Mouse (Mus musculus): ENCODE results near the gene Kctd7. TPM values are rescaled to one million over a fixed set of nuclear protein-coding genes. Genes with fewer than 3 reads are reported as not detected.

Kctd7 gene
- polyA plus RNA-seq, 1 experiment = 15.6 TPM

- Histone ChIP-seq H3K4me1 (ENCODE audit: control insufficient read depth, insufficient read depth, low read length) (peaks cover 11% of the 10 kb centered on the region), H3K4me3 (ENCODE audit: control insufficient read depth, low read depth, low read length) (peak overlapping the region; percentile 37), H3K36me3 (ENCODE audit: control insufficient read depth, insufficient read depth, low read length) (peaks cover 1% of the 10 kb centered on the region), H3K27ac (ENCODE audit: control insufficient read depth, insufficient read depth, low read depth, low read length) (peak overlapping the region; percentile 12; the same call in 1 of the 2 replicates), H3K27me3 (ENCODE audit: control insufficient read depth, insufficient read depth, low read length) (no peaks in the 10 kb centered on the region)
- TF ChIP-seq POLR2A (IDR thresholded peaks at IDR 0.05; ENCODE audit: control insufficient read depth, low read depth, low read length) = no peak
- no peak for TF ChIP-seq CTCF (IDR thresholded peaks at IDR 0.05; ENCODE audit: control insufficient read depth, insufficient read depth, insufficient replicate concordance, low read depth, low read length)
These were observed 1.6 kb upstream of the Kctd7 start for GRCm38 (mm10) chr5:130143101-130143500.

GRCm38 (mm10) chr5:130143977-130144333 lies 706 bp upstream of the Kctd7 start:
- H3K27me3 ChIP-seq (ENCODE audit: control insufficient read depth, insufficient read depth, low read length) = no peaks in the 10 kb centered on the region
- peak overlapping the region; percentile 98 for H3K4me3 ChIP-seq (ENCODE audit: control insufficient read depth, low read depth, low read length)
- H3K27ac ChIP-seq (ENCODE audit: control insufficient read depth, insufficient read depth, low read depth, low read length) = peak overlapping the region; percentile 97
- TF ChIP-seq POLR2A (IDR thresholded peaks at IDR 0.05; ENCODE audit: control insufficient read depth, low read depth, low read length) (no peak), CTCF (IDR thresholded peaks at IDR 0.05; ENCODE audit: control insufficient read depth, insufficient read depth, insufficient replicate concordance, low read depth, low read length) (no peak)
- peaks cover 1% of the 10 kb centered on the region for H3K36me3 ChIP-seq (ENCODE audit: control insufficient read depth, insufficient read depth, low read length)
- H3K4me1 ChIP-seq (ENCODE audit: control insufficient read depth, insufficient read depth, low read length) = peaks cover 11% of the 10 kb centered on the region

- H3K27ac ChIP-seq (ENCODE audit: control insufficient read depth, insufficient read depth, low read depth, low read length) = no peak overlapping the region
- peaks cover 3% of the 10 kb centered on the region for H3K36me3 ChIP-seq (ENCODE audit: control insufficient read depth, insufficient read depth, low read length)
- H3K27me3 ChIP-seq (ENCODE audit: control insufficient read depth, insufficient read depth, low read length) = no peaks in the 10 kb centered on the region
- H3K4me1 ChIP-seq (ENCODE audit: control insufficient read depth, insufficient read depth, low read length) = peaks cover 11% of the 10 kb centered on the region
- TF ChIP-seq POLR2A (IDR thresholded peaks at IDR 0.05; ENCODE audit: control insufficient read depth, low read depth, low read length) (no peak), CTCF (IDR thresholded peaks at IDR 0.05; ENCODE audit: control insufficient read depth, insufficient read depth, insufficient replicate concordance, low read depth, low read length) (no peak)
- H3K4me3 ChIP-seq (ENCODE audit: control insufficient read depth, low read depth, low read length) = peak overlapping the region; percentile 98
These were observed 1.3 kb downstream of the Kctd7 start for GRCm38 (mm10) chr5:130145961-130146360.

GRCm38 (mm10) chr5:130149726-130150310 lies 5.2 kb downstream of the Kctd7 start:
- no peaks in the 10 kb centered on the region for H3K27me3 ChIP-seq (ENCODE audit: control insufficient read depth, insufficient read depth, low read length)
- H3K4me1 ChIP-seq (ENCODE audit: control insufficient read depth, insufficient read depth, low read length) = no peaks in the 10 kb centered on the region; the same call in 1 of the 2 replicates
- peaks cover 8% of the 10 kb centered on the region for H3K36me3 ChIP-seq (ENCODE audit: control insufficient read depth, insufficient read depth, low read length)
- H3K4me3 ChIP-seq (ENCODE audit: control insufficient read depth, low read depth, low read length) = no peak overlapping the region
- no peak overlapping the region for H3K27ac ChIP-seq (ENCODE audit: control insufficient read depth, insufficient read depth, low read depth, low read length)
- TF ChIP-seq CTCF (IDR thresholded peaks at IDR 0.05; ENCODE audit: control insufficient read depth, insufficient read depth, insufficient replicate concordance, low read depth, low read length) (no peak), POLR2A (IDR thresholded peaks at IDR 0.05; ENCODE audit: control insufficient read depth, low read depth, low read length) (no peak)

GRCm38 (mm10) chr5:130154286-130154685 lies 9.6 kb downstream of the Kctd7 start:
- Histone ChIP-seq H3K27ac (ENCODE audit: control insufficient read depth, insufficient read depth, low read depth, low read length) (no peak overlapping the region), H3K27me3 (ENCODE audit: control insufficient read depth, insufficient read depth, low read length) (no peaks in the 10 kb centered on the region), H3K4me1 (ENCODE audit: control insufficient read depth, insufficient read depth, low read length) (no peaks in the 10 kb centered on the region), H3K36me3 (ENCODE audit: control insufficient read depth, insufficient read depth, low read length) (peaks cover 8% of the 10 kb centered on the region), H3K4me3 (ENCODE audit: control insufficient read depth, low read depth, low read length) (no peak overlapping the region)
- no peak for TF ChIP-seq POLR2A (IDR thresholded peaks at IDR 0.05; ENCODE audit: control insufficient read depth, low read depth, low read length)
- TF ChIP-seq CTCF (IDR thresholded peaks at IDR 0.05; ENCODE audit: control insufficient read depth, insufficient read depth, insufficient replicate concordance, low read depth, low read length) = no peak

GRCm38 (mm10) chr5:130158545-130158944 lies 13.9 kb downstream of the Kctd7 start:
- Histone ChIP-seq H3K36me3 (ENCODE audit: control insufficient read depth, insufficient read depth, low read length) (no peaks in the 10 kb centered on the region), H3K27ac (ENCODE audit: control insufficient read depth, insufficient read depth, low read depth, low read length) (no peak overlapping the region)
- TF ChIP-seq CTCF (IDR thresholded peaks at IDR 0.05; ENCODE audit: control insufficient read depth, insufficient read depth, insufficient replicate concordance, low read depth, low read length) (no peak), POLR2A (IDR thresholded peaks at IDR 0.05; ENCODE audit: control insufficient read depth, low read depth, low read length) (no peak)

GRCm38 (mm10) chr5:130159761-130160201 lies 15.1 kb downstream of the Kctd7 start:
- no peak overlapping the region for H3K27ac ChIP-seq (ENCODE audit: control insufficient read depth, insufficient read depth, low read depth, low read length)
- no peaks in the 10 kb centered on the region for H3K36me3 ChIP-seq (ENCODE audit: control insufficient read depth, insufficient read depth, low read length)
- no peak overlapping the region for H3K4me3 ChIP-seq (ENCODE audit: control insufficient read depth, low read depth, low read length)
- no peaks in the 10 kb centered on the region for H3K27me3 ChIP-seq (ENCODE audit: control insufficient read depth, insufficient read depth, low read length)
- TF ChIP-seq POLR2A (IDR thresholded peaks at IDR 0.05; ENCODE audit: control insufficient read depth, low read depth, low read length) = no peak
- no peak for TF ChIP-seq CTCF (IDR thresholded peaks at IDR 0.05; ENCODE audit: control insufficient read depth, insufficient read depth, insufficient replicate concordance, low read depth, low read length)
- no peaks in the 10 kb centered on the region for H3K4me1 ChIP-seq (ENCODE audit: control insufficient read depth, insufficient read depth, low read length)

More at GRCm38 (mm10) chr5:130158545-130158944, 13.9 kb downstream of the Kctd7 start:
- Histone ChIP-seq H3K27me3 (ENCODE audit: control insufficient read depth, insufficient read depth, low read length) (no peaks in the 10 kb centered on the region), H3K4me3 (ENCODE audit: control insufficient read depth, low read depth, low read length) (no peak overlapping the region), H3K4me1 (ENCODE audit: control insufficient read depth, insufficient read depth, low read length) (no peaks in the 10 kb centered on the region)

Measured in testis, adult 2 months (tissue).